Mouse (Mus musculus) bone marrow macrophage, adult 2 months (primary cell): ENCODE data around the gene Btd.

Experiments used
- CTCF ChIP-seq: IDR thresholded peaks from 2 replicates; pipeline ENCODE4 v1.5.1; 2012; ENCODE audit warnings: low read depth, mild to moderate bottlenecking, low read length, moderate library complexity
- POLR2A ChIP-seq: IDR thresholded peaks from 2 replicates; pipeline ENCODE4 v1.6.1; 2012; ENCODE audit warnings: mild to moderate bottlenecking, low read depth, low read length, borderline replicate concordance

GRCm38 (mm10) chr14:31604916-31605315 is 35.9 kb upstream of the Btd start:
- TF ChIP-seq CTCF (no peak), POLR2A (no peak)
